Mouse (Mus musculus): ENCODE data around the gene Acin1. TPM values are rescaled to one million over a fixed set of nuclear protein-coding genes. Genes with fewer than 3 reads are reported as not detected.

The Acin1 gene
- polyA plus RNA-seq, 1 experiment from 2014 or later = 99.1 TPM

- Histone ChIP-seq H3K36me3 (replicated peaks; ENCODE audit: control insufficient read depth, insufficient read depth) (peaks cover 72% of the 10 kb centered on the region), H3K9me3 (ENCODE audit: control insufficient read depth, low read length) (no peaks in the 10 kb centered on the region), H3K4me1 (replicated peaks; ENCODE audit: control insufficient read depth, insufficient read depth, low read length) (peaks cover 12% of the 10 kb centered on the region), H3K27ac (peak within 1 kb of the TSS; percentile 74), H3K4me3 (replicated peaks; ENCODE audit: low read length) (peak within 1 kb of the TSS; percentile 81), H3K4me2 (replicated peaks) (peak within 1 kb of the TSS; percentile 61), H3K27me3 (ENCODE audit: control insufficient read depth, insufficient read depth, low read length) (no peaks in the 10 kb centered on the region), H3K9ac (peak within 1 kb of the TSS; percentile 97)
- ATAC-seq (ENCODE audit: low FRiP score) = peak; percentile 92
- DNase-seq (ENCODE audit: low spot score) = peak; percentile 93
- 0% methylated on average over 51 of the region's 52 CpGs for WGBS
Observed at GRCm38 (mm10) chr14:54641305-54641969, 45.3 kb downstream of the Acin1 start, which contains the start of gene Cdh24. Cdh24 (minus strand) TSS chr14:54641364.

GRCm38 (mm10) chr14:54640946-54641304 lies 45.8 kb downstream of the Acin1 start, which contains the start of gene Gm17606:
Gm17606 (plus strand) TSS chr14:54640952.
- Histone ChIP-seq H3K9me3 (ENCODE audit: control insufficient read depth, low read length) (no peaks in the 10 kb centered on the region), H3K27ac (peak within 1 kb of the TSS; percentile 74), H3K4me2 (replicated peaks) (peak within 1 kb of the TSS; percentile 61), H3K9ac (peak within 1 kb of the TSS; percentile 97), H3K27me3 (ENCODE audit: control insufficient read depth, insufficient read depth, low read length) (no peaks in the 10 kb centered on the region), H3K4me1 (replicated peaks; ENCODE audit: control insufficient read depth, insufficient read depth, low read length) (peaks cover 12% of the 10 kb centered on the region), H3K36me3 (replicated peaks; ENCODE audit: control insufficient read depth, insufficient read depth) (peaks cover 72% of the 10 kb centered on the region), H3K4me3 (replicated peaks; ENCODE audit: low read length) (peak within 1 kb of the TSS; percentile 81)
- DNase-seq (ENCODE audit: low spot score) (peak; percentile 28), ATAC-seq (ENCODE audit: low FRiP score) (no peak; the same call in 1 of the 2 replicates)
- under 1% methylated on average over 19 of the region's 28 CpGs for WGBS

GRCm38 (mm10) chr14:54640121-54640520 lies 46.6 kb downstream of the Acin1 start:
- Histone ChIP-seq H3K4me2 (replicated peaks) (peak overlapping the region; percentile 61), H3K4me3 (replicated peaks; ENCODE audit: low read length) (peak overlapping the region; percentile 81), H3K27ac (no peak overlapping the region), H3K9ac (peak overlapping the region; percentile 97), H3K4me1 (replicated peaks; ENCODE audit: control insufficient read depth, insufficient read depth, low read length) (peaks cover 12% of the 10 kb centered on the region), H3K27me3 (ENCODE audit: control insufficient read depth, insufficient read depth, low read length) (no peaks in the 10 kb centered on the region), H3K36me3 (replicated peaks; ENCODE audit: control insufficient read depth, insufficient read depth) (peaks cover 69% of the 10 kb centered on the region), H3K9me3 (ENCODE audit: control insufficient read depth, low read length) (no peaks in the 10 kb centered on the region)
- no peak for DNase-seq (ENCODE audit: low spot score)
- 18% methylated on average over 4 of the region's 4 CpGs for whole genome bisulfite sequencing
- no peak for ATAC-seq (ENCODE audit: low FRiP score)

- H3K36me3 ChIP-seq (replicated peaks; ENCODE audit: control insufficient read depth, insufficient read depth) = peaks cover 67% of the 10 kb centered on the region
- DNase-seq (ENCODE audit: low spot score) (no peak), ATAC-seq (ENCODE audit: low FRiP score) (no peak)
- H3K27ac ChIP-seq = no peak overlapping the region
- H3K9me3 ChIP-seq (ENCODE audit: control insufficient read depth, low read length) = no peaks in the 10 kb centered on the region
- H3K27me3 ChIP-seq (ENCODE audit: control insufficient read depth, insufficient read depth, low read length) = no peaks in the 10 kb centered on the region
- H3K9ac ChIP-seq = no peak overlapping the region
- no peak overlapping the region for H3K4me3 ChIP-seq (replicated peaks; ENCODE audit: low read length)
- WGBS = 76% methylated on average over 5 of the region's 5 CpGs
- peaks cover 12% of the 10 kb centered on the region for H3K4me1 ChIP-seq (replicated peaks; ENCODE audit: control insufficient read depth, insufficient read depth, low read length)
- no peak overlapping the region for H3K4me2 ChIP-seq (replicated peaks)
Observed at GRCm38 (mm10) chr14:54638210-54638609, 48.5 kb downstream of the Acin1 start.

GRCm38 (mm10) chr14:54636954-54637353 lies 49.8 kb downstream of the Acin1 start:
- peak; percentile 49 for DNase-seq (ENCODE audit: low spot score)
- Histone ChIP-seq H3K4me3 (replicated peaks; ENCODE audit: low read length) (no peak overlapping the region), H3K4me2 (replicated peaks) (no peak overlapping the region), H3K27me3 (ENCODE audit: control insufficient read depth, insufficient read depth, low read length) (no peaks in the 10 kb centered on the region), H3K9ac (no peak overlapping the region), H3K36me3 (replicated peaks; ENCODE audit: control insufficient read depth, insufficient read depth) (peaks cover 68% of the 10 kb centered on the region), H3K4me1 (replicated peaks; ENCODE audit: control insufficient read depth, insufficient read depth, low read length) (peaks cover 12% of the 10 kb centered on the region), H3K27ac (no peak overlapping the region), H3K9me3 (ENCODE audit: control insufficient read depth, low read length) (no peaks in the 10 kb centered on the region)
- WGBS = 49% methylated on average over 8 of the region's 8 CpGs
- no peak for ATAC-seq (ENCODE audit: low FRiP score)

GRCm38 (mm10) chr14:54634182-54634581 lies 52.5 kb downstream of the Acin1 start:
- ATAC-seq (ENCODE audit: low FRiP score) (no peak), DNase-seq (ENCODE audit: low spot score) (no peak)
- peaks cover 1% of the 10 kb centered on the region; the same call in 1 of the 2 replicates for H3K4me1 ChIP-seq (replicated peaks; ENCODE audit: control insufficient read depth, insufficient read depth, low read length)
- H3K27me3 ChIP-seq (ENCODE audit: control insufficient read depth, insufficient read depth, low read length) = no peaks in the 10 kb centered on the region
- H3K9me3 ChIP-seq (ENCODE audit: control insufficient read depth, low read length) = no peaks in the 10 kb centered on the region
- no peak overlapping the region for H3K4me3 ChIP-seq (replicated peaks; ENCODE audit: low read length)
- H3K4me2 ChIP-seq (replicated peaks) = no peak overlapping the region
- H3K27ac ChIP-seq = no peak overlapping the region
- 79% methylated on average over 4 of the region's 4 CpGs for WGBS
- H3K36me3 ChIP-seq (replicated peaks; ENCODE audit: control insufficient read depth, insufficient read depth) = peaks cover 90% of the 10 kb centered on the region
- H3K9ac ChIP-seq = no peak overlapping the region

GRCm38 (mm10) chr14:54632252-54632651 lies 54.5 kb downstream of the Acin1 start:
- WGBS = 91% methylated on average over 37 of the region's 37 CpGs
- ATAC-seq (ENCODE audit: low FRiP score) = no peak
- DNase-seq (ENCODE audit: low spot score) = no peak

GRCm38 (mm10) chr14:54631240-54631599 lies 55.5 kb downstream of the Acin1 start:
- Histone ChIP-seq H3K4me2 (replicated peaks) (no peak overlapping the region), H3K36me3 (replicated peaks; ENCODE audit: control insufficient read depth, insufficient read depth) (peaks cover 63% of the 10 kb centered on the region)

More at GRCm38 (mm10) chr14:54632252-54632651, 54.5 kb downstream of the Acin1 start:
- no peaks in the 10 kb centered on the region for H3K9me3 ChIP-seq (ENCODE audit: control insufficient read depth, low read length)
- no peak overlapping the region for H3K27ac ChIP-seq
- H3K4me2 ChIP-seq (replicated peaks) = no peak overlapping the region
- H3K27me3 ChIP-seq (ENCODE audit: control insufficient read depth, insufficient read depth, low read length) = no peaks in the 10 kb centered on the region
- peaks cover 73% of the 10 kb centered on the region for H3K36me3 ChIP-seq (replicated peaks; ENCODE audit: control insufficient read depth, insufficient read depth)
- H3K9ac ChIP-seq = no peak overlapping the region
- H3K4me3 ChIP-seq (replicated peaks; ENCODE audit: low read length) = no peak overlapping the region
- no peaks in the 10 kb centered on the region for H3K4me1 ChIP-seq (replicated peaks; ENCODE audit: control insufficient read depth, insufficient read depth, low read length)

GRCm38 (mm10) chr14:54630583-54631239 lies 56.0 kb downstream of the Acin1 start:
- Histone ChIP-seq H3K4me1 (replicated peaks; ENCODE audit: control insufficient read depth, insufficient read depth, low read length) (no peaks in the 10 kb centered on the region), H3K27ac (peak overlapping the region; percentile 59; the same call in 1 of the 2 replicates), H3K4me3 (replicated peaks; ENCODE audit: low read length) (no peak overlapping the region), H3K9ac (no peak overlapping the region), H3K4me2 (replicated peaks) (no peak overlapping the region), H3K27me3 (ENCODE audit: control insufficient read depth, insufficient read depth, low read length) (no peaks in the 10 kb centered on the region), H3K36me3 (replicated peaks; ENCODE audit: control insufficient read depth, insufficient read depth) (peaks cover 57% of the 10 kb centered on the region), H3K9me3 (ENCODE audit: control insufficient read depth, low read length) (no peaks in the 10 kb centered on the region)
- no peak for DNase-seq (ENCODE audit: low spot score)
- 69% methylated on average over 11 of the region's 11 CpGs for WGBS
- ATAC-seq (ENCODE audit: low FRiP score) = peak; percentile 40

More at GRCm38 (mm10) chr14:54631240-54631599, 55.5 kb downstream of the Acin1 start:
- no peaks in the 10 kb centered on the region for H3K4me1 ChIP-seq (replicated peaks; ENCODE audit: control insufficient read depth, insufficient read depth, low read length)
- peak overlapping the region; percentile 59; the same call in 1 of the 2 replicates for H3K27ac ChIP-seq
- H3K9me3 ChIP-seq (ENCODE audit: control insufficient read depth, low read length) = no peaks in the 10 kb centered on the region
- DNase-seq (ENCODE audit: low spot score) (no peak), ATAC-seq (ENCODE audit: low FRiP score) (no peak)
- no peak overlapping the region for H3K4me3 ChIP-seq (replicated peaks; ENCODE audit: low read length)
- WGBS = 53% methylated on average over 4 of the region's 4 CpGs
- H3K9ac ChIP-seq = no peak overlapping the region
- no peaks in the 10 kb centered on the region for H3K27me3 ChIP-seq (ENCODE audit: control insufficient read depth, insufficient read depth, low read length)
